Mouse (Mus musculus): ENCODE measurements around the gene Bglap.
A peak's percentile ranks its signal among the peaks of the same experiment; 100 is the strongest.
"Not testable (repeated sequence)": the region's sequence is repeated elsewhere in the genome, so short reads cannot be mapped to it uniquely, and the experiment has no call there.

Gene Bglap

GRCm38 (mm10) chr3:88393776-88394375 is 9.6 kb upstream of the Bglap start:
- no peak for DNase-seq

GRCm38 (mm10) chr3:88382383-88382782 is 1.9 kb downstream of the Bglap start:
- not testable (repeated sequence) for DNase-seq

GRCm38 (mm10) chr3:88381389-88382315 is 2.6 kb downstream of the Bglap start:
- not testable (repeated sequence) for DNase-seq

- not testable (repeated sequence) for DNase-seq
These were observed 5.7 kb downstream of the Bglap start, which contains the start of gene Bglap2 for GRCm38 (mm10) chr3:88378599-88378998. TSS of gene Bglap2 (minus strand) at chr3:88378699.

- not testable (repeated sequence) for DNase-seq
These were observed 7.6 kb downstream of the Bglap start for GRCm38 (mm10) chr3:88376644-88377043.

- peak; percentile 38 for DNase-seq
These were observed 8.3 kb downstream of the Bglap start for GRCm38 (mm10) chr3:88375750-88376626.

- not testable (repeated sequence) for DNase-seq
These were observed 11.6 kb downstream of the Bglap start, which contains the start of gene Bglap3 for GRCm38 (mm10) chr3:88372643-88373042. TSS of gene Bglap3 (minus strand) at chr3:88372743.

- DNase-seq: not testable (repeated sequence)
These were observed 15.8 kb downstream of the Bglap start for GRCm38 (mm10) chr3:88368511-88368910.

- DNase-seq: not testable (repeated sequence)
These were observed 16.7 kb downstream of the Bglap start for GRCm38 (mm10) chr3:88367517-88367916.

GRCm38 (mm10) chr3:88366830-88367428 is 17.3 kb downstream of the Bglap start:
- DNase-seq: peak; percentile 29

GRCm38 (mm10) chr3:88365705-88366361 is 18.4 kb downstream of the Bglap start:
- DNase-seq: no peak

- peak; percentile 74 for DNase-seq
These were observed 19.9 kb downstream of the Bglap start, which contains the start of gene Paqr6 for GRCm38 (mm10) chr3:88364337-88364736. TSS of gene Paqr6 (plus strand) at chr3:88364584.

GRCm38 (mm10) chr3:88363700-88364099 is 20.6 kb downstream of the Bglap start:
- no peak for DNase-seq

- DNase-seq: no peak
These were observed 22.5 kb downstream of the Bglap start for GRCm38 (mm10) chr3:88361612-88362313.

- no peak for DNase-seq
These were observed 23.2 kb downstream of the Bglap start for GRCm38 (mm10) chr3:88361096-88361495.

GRCm38 (mm10) chr3:88359989-88360388 is 24.3 kb downstream of the Bglap start:
- DNase-seq: no peak

- DNase-seq: no peak
These were observed 24.7 kb downstream of the Bglap start for GRCm38 (mm10) chr3:88359584-88359983.

GRCm38 (mm10) chr3:88354396-88355165 is 29.7 kb downstream of the Bglap start:
- DNase-seq: peak; percentile 54

- no peak for DNase-seq
These were observed 31.4 kb downstream of the Bglap start for GRCm38 (mm10) chr3:88352907-88353306.

- no peak for DNase-seq
These were observed 33.5 kb downstream of the Bglap start for GRCm38 (mm10) chr3:88350732-88351131.
